Mouse (Mus musculus) induced T-regulatory cell, adult 2 months (primary cell): ENCODE data around the gene Cacna1a.

Experiments used
- DNase-seq: peaks from one replicate; pipeline ENCODE4 v3.0.0-alpha.2; 2012; ENCODE audit warnings: low read depth

The Cacna1a gene

GRCm38 (mm10) chr8:84689091-84689915 is 301.1 kb downstream of the Cacna1a start:
- DNase-seq = peak; percentile 93
